Mouse (Mus musculus) gastrocnemius, postnatal 4 days (tissue): Measurements from ENCODE around the gene Ergic1. TPM values are rescaled to one million over a fixed set of nuclear protein-coding genes. Genes with fewer than 3 reads are reported as not detected.

Experiments
- DNase-seq, 2 experiments: peaks; one replicate each; pipeline ENCODE4 v3.0.0; 2021 to 2022; ENCODE audit warnings: low spot score in 2 of 2, mixed read lengths in 2 of 2
- microRNA-seq: library from miRNA; unstranded; fragments of <30 nt; microRNA quantifications from one replicate; pipeline ENCODE4 v1.2.0, GENCODE M21; 2021
- total RNA-seq, 2 experiments: library from RNA; stranded (reverse); gene quantifications; 2 replicates each; pipeline ENCODE4 v1.2.3; 2021

The Ergic1 gene
- total RNA-seq, 2 experiments from 2014 or later, result 150 to 167 TPM

DNA sequence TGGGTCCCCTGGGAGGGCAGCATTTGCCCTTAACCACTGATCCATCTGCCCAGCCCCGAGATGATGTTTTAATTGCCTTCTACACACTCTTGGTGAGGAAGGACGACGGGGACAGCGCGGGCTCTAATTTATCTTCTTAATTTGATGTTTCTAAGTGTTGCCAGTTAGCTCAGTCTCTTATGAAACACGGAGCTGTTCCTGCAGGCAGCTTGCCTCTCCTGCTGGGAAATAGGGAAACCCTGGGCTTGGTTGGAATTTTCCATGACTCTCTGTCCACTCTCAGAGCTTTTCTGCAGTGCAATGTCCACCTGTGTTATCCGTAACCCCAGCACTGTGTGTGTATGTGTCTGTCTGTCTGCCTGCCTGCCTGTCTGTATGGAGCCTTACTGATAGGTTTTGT, 132.1 kb downstream of the Ergic1 start:
- no peak for DNase-seq

DNA sequence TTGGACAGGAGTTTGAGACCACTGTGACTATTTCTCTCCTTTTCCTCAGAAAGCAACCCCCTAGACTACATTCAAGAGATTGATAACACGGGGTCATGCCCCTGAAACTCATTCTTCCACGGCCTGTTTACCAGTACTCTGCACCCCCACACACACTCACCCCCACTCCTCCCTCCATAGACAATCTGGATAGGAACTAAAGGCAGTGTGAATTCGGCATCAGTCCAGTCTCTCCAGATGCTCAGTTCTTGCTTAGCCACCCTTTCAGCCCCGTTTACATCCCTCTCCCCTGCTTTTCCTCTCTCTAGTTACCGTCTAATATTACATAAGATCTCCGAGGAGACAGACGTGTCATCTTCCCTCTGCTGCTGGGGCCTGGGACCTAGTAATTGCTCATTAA, 132.9 kb downstream of the Ergic1 start:
- no peak for DNase-seq

DNA sequence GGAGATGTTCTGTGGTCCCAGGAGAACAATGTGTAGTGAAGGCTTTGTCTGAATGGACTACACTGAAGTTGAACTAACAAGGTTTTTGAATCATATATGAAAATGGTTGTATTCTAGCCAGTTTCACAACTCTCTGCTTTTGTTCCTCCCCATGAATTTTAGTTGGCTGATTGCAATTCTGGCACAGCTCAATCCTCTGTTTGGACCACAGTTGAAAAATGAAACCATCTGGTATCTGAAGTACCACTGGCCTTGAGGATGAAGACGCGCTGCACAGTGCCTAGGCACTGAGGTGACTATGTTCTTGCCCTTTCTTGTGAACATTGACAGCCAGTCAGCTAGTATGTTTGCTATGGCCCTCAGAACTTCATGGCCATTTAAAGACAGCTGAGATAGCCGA, 133.9 kb downstream of the Ergic1 start:
- DNase-seq, result no peak

DNA sequence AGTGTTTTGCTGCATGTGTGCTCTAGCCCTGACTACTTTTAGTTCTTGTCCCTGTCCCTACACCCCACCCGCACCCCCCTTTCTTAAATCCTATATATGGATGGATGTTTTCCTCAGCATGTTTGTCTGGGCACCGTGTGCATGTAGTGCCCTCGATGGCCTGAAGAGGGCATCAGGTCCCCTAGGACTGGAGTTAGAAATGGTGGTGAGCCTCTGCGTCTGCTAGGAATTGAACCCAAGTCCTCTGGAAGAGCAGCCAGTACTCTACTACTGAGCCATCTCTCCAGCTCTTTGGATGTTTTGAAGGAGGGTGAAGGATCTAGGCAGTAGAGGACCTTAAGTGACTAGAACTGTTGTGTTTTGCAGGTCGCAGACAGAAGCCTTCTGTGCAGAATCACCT, 137.6 kb downstream of the Ergic1 start:
- no peak for DNase-seq

DNA sequence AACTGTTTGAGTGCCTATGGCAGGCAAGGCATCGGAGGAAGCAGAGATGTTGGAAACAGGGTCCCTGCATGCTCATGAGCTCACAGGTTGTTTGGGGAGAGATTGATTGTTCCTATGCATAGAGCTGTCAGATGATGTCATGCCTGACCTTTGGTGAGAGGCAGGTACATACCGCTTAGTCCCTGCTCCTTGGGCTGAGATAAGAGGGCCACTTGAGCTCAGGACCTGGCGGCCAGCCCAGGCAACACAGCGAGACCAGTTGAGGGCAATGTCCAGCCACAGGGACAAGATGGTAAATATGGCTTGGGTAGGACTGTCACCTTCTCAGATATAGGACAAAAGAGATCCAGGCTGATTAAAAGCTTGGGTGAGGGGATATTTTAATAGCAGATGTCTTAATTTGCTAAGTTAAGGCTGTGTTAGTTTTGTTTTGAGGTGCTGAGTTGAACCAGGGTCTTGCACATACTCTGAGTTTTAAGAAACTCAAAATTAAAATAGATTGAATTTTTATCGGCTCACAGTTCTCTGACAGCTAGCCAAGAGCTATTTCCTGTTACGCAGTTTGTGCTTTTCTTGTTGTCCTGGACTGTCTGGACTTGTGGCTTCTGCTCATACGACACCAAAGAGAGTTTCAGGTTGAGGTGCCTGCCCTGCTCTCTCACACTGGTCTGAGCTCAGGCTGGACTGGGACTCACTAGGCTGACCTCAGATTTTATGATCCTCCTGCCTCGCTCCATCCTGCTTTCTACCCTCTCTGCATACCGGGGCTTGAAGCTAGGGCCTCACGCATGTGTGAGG, 138.7 kb downstream of the Ergic1 start:
- DNase-seq, result no peak

DNA sequence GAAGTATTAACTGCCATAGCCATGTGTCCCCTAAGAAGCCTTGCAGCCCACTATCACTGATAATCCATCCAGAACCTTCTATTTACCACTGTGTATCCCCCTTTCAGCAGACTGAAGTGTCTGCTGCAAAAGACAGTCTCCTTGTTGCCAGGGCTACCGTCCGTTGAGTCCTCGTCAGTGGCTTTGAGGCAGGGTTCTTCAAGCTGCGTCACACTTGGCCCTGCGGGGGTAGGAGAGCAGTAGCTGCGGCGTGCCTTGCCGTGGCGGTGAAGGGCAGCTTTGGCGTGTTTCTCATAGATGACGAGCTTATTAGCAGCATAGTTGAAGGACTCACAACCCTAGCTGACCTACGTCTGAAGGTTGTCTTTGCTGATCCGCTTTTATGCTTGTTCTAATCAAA, 140.3 kb downstream of the Ergic1 start:
- no peak for DNase-seq

DNA sequence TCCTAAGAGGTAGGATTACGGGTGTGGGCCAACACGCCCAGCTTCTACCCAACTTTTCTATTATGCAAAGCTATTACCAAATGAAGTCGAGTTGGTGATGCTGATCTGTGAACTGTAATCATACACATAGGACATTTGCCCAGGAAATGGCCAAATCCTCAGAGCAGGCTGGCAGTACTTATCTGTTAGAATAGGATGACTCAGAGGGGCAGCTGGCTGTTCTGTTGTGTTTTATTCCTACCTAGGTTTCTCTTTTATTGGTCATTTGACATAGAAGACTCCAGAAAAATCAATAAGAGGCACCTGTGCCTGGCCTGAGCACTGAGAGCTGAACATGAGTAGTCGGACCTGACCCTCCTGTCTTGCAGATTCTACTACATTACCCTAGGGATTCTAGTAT, 141.3 kb downstream of the Ergic1 start:
- DNase-seq, result no peak

DNA sequence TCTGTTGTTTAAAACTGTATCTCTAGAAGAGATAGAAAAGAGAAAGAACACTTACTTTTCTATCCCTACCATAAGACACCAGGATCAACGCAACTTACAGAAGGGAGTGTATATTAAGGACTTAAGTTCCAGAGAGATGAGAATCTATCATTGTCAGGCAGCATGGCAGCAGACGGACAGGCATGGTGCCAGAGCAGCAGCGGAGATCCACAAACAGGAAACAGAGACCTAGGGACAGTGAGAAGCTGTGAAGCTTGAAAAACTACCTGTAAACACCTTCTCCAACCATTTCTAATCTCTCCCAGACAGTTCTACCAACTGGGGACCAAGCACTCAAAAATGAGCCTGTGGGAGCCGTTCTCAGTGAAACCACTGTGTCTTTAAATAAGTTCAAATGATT, 142.4 kb downstream of the Ergic1 start:
- DNase-seq, result no peak

DNA sequence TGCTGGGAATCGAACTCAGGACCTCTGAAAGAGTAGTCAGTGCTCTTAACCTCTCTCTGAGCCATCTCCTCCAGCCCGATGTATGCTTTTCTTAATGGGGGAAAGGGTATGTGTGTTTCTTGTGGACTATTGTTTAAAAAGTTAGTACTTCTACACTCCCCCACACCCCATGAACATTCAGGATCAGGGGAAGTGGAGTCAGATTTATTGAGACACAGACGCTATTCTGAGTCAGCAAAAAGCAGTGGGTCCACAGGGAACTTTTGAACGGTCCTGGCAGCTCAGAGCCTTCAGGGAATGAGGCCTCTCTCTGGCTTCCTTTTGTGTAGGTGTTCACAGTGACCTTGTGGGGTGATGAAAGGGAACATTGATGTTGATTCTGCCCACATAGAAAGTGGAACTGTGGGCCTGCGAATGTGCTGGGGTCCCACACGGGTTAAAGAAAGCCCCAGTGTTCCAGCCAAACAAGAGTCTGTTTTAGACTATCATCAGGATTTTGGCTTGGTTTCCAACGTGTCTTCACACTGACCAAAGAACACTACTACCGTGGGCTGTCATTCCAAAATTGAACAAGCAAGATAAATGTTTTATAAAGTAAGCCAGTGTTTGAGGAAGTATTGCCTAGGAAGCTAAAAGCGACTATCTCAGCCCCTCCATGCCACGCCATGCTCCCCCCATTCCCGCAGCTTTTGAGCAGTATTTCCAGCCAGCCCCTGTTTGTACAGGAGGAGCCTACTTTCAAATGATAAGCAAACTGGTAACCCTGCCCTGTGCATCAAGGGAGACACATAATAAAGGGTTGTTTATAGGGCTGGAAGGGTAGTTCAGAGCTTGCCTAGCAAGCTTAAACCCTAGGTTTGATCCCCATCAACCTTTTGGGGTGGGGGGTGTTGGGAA, 144.4 kb downstream of the Ergic1 start:
- DNase-seq, result no peak

Small RNA genes within 50 kb of the gene (microRNA-seq; reads per million reads assigned to microRNA genes)
- not detected for gene Gm22420

Other genes starting within 250 kb of the Ergic1 start
- 10 to 100 TPM; 16.8 to 17.2 TPM for gene Neurl1b, start 146.7 kb upstream of the Ergic1 start, total RNA-seq
- 10 to 100 TPM; 33.6 to 42.9 TPM for gene Dusp1, start 639 bp downstream of the Ergic1 start, total RNA-seq
- gene Atp6v0e, start 101.7 kb downstream of the Ergic1 start, total RNA-seq, result 10 to 100 TPM; 54.0 to 54.7 TPM
- gene Crebrf, start 154.2 kb downstream of the Ergic1 start, total RNA-seq, result 10 to 100 TPM; 13.3 to 13.5 TPM
- 10 to 100 TPM; 31.3 to 33.1 TPM for gene Bnip1, start 219.6 kb downstream of the Ergic1 start, total RNA-seq